Mouse (Mus musculus) stomach, postnatal 0 days (tissue): Measurements from ENCODE around the gene Hist1h2aa.

ENCODE experiments used
- CTCF ChIP-seq: IDR thresholded peaks from 2 replicates; pipeline ENCODE4 v1.5.1; 2016; ENCODE audit warnings: antibody characterized with exemption, low read depth, mild to moderate bottlenecking, moderate library complexity
- EP300 ChIP-seq: optimal IDR thresholded peaks from 2 replicates; pipeline ENCODE3; 2016; ENCODE audit warnings: antibody characterized with exemption

DNA sequence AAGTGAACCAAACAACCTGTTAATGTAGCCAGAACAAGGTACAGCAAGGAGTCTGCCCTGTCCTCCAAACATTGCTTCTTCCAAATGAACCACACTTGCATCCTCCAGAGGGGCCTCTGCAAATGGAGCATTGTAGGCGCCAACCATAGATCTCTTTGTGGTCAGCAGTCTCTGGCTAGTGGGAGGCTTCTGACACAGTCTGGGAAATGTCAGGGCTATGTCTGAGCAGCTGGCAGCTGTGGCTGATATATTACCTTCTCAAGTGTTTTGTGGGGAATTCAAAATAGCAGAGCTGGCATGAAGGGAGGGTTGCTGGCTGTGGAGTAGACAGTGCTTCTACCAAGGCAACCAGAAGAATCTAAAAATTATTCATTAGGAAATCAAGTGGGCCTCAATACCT is 18.1 kb upstream of the Hist1h2aa start:
- TF ChIP-seq CTCF (no peak), EP300 (no peak)
